Mouse (Mus musculus): ENCODE measurements around the gene Pmp22.

DNA sequence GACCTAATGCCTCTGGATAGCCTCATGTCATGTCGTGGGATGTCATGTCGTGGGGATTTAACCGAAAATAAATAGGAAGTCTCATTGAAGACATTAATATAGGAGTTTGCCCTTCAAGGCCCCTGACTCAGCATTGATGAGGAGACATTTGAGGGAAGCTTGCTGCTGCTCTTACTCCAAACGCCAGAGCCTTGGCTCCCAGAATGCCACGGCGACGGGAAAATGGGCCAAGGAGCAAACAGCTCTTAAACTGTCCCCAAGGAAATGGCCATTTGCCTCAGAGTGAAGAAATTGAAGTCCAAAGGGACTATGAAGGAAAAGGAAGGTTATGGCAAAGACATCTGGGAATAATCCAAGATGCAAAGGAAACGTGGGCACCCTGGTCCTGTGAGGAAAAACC is 34.8 kb downstream of the Pmp22 start:
- no peak for TF ChIP-seq POLR2A (IDR thresholded peaks at IDR 0.05; ENCODE audit: borderline replicate concordance, control insufficient read depth, low read depth, low read length)
- TF ChIP-seq CTCF (IDR thresholded peaks at IDR 0.05; ENCODE audit: control insufficient read depth, insufficient read depth, low read length) = no peak

Data from bone marrow, adult 2 months (tissue).